Mouse (Mus musculus) limb, embryonic 10.5 days (tissue): ENCODE measurements around the gene Wnk2. TPM values are rescaled to one million over a fixed set of nuclear protein-coding genes. Genes with fewer than 3 reads are reported as not detected.
A peak's percentile ranks its signal among the peaks of the same experiment; 100 is the strongest.

ENCODE experiments used
- DNase-seq: peaks from one replicate; pipeline ENCODE4 v3.0.0-alpha.2; 2017; ENCODE audit warnings: low spot score
- H3K27ac ChIP-seq: fragments of 300-500 bp; sonication (generic); 2 replicates; pipeline ENCODE4 v1.5.1; 2016; ENCODE audit warnings: mild to moderate bottlenecking
- H3K27me3 ChIP-seq: fragments of 300-500 bp; sonication (generic); 2 replicates; pipeline ENCODE4 v1.6.1; 2016; ENCODE audit warnings: low read depth, mild to moderate bottlenecking; ENCODE audit not compliant: poor library complexity, severe bottlenecking
- H3K36me3 ChIP-seq: fragments of 300-500 bp; sonication (generic); 2 replicates; pipeline ENCODE4 v1.6.1; 2016; ENCODE audit warnings: mild to moderate bottlenecking, moderate library complexity
- H3K4me1 ChIP-seq: fragments of 300-500 bp; sonication (generic); 2 replicates; pipeline ENCODE4 v1.6.1; 2016
- H3K4me3 ChIP-seq: fragments of 300-500 bp; sonication (generic); 2 replicates; pipeline ENCODE4 v1.5.1; 2016; ENCODE audit warnings: mild to moderate bottlenecking, moderate library complexity
- H3K9me3 ChIP-seq: fragments of 300-500 bp; sonication (generic); replicated peaks from 2 replicates; pipeline ENCODE4 v1.6.1; 2016; ENCODE audit warnings: mild to moderate bottlenecking
- WGBS: fragments of 180-500 bp; shearing (Covaris S2); methylation state at CpG from one replicate; pipeline ENCODE4 v1.1.7; 2016; 5-methylcytosine and 5-hydroxymethylcytosine counted together
- polyA plus RNA-seq: library from polyadenylated mRNA; unstranded; fragments of >200 nt; fragmentation: Nextera tagmentation; extraction: Ambion mirVana; gene quantifications from 2 replicates; pipeline ENCODE4 v1.2.1, GENCODE M21; 2016

The Wnk2 gene
- polyA plus RNA-seq, 1 experiment from 2014 or later: 1.3 TPM

DNA sequence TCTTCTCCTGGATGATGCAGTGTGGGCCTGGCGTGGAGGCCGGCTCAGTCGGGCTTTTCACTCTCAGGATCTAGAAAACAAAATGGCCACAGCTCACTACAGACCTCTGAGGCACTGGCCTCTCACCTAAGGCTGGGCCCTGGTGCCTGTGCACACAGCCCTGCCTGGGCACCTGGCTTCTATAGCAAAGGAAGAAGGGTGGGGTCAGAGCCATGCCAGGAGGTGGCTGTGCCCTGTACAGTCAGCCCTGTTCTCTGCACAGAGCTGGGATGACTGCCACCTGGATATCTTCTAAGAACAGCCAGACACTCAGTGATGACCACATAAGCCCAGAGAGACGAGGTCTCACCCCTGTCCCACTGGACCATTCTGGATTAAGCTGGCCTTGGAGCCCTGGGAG is 111.4 kb downstream of the Wnk2 start:
- H3K4me1 ChIP-seq: no peaks in the 10 kb centered on the region
- H3K4me3 ChIP-seq: no peak overlapping the region
- H3K36me3 ChIP-seq: no peaks in the 10 kb centered on the region
- no peak overlapping the region for H3K27ac ChIP-seq
- H3K9me3 ChIP-seq: no peaks in the 10 kb centered on the region
- no peaks in the 10 kb centered on the region for H3K27me3 ChIP-seq
- no peak for DNase-seq
- 91% methylated on average over 4 of the region's 4 CpGs for WGBS

DNA sequence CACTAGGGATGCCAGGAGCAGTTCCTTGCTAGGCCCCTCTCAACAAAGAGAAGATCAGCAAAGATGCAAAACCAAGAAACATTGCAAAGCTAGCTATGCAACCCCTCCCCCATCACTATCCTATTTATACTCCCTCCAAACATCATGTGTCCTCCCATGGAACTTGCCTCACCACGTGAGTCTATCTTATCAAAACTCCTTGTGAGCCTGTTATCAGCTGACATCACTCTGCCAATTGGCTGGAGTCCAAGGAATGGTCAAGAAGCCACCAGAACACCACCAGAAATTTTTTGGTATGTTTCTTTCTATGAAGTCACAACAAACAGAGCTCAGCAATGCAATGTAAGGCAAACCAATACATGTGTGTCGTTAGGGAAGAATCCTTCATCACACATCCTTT is 116.8 kb downstream of the Wnk2 start:
- Histone ChIP-seq H3K27me3 (no peaks in the 10 kb centered on the region), H3K36me3 (no peaks in the 10 kb centered on the region), H3K4me1 (no peaks in the 10 kb centered on the region), H3K9me3 (no peaks in the 10 kb centered on the region), H3K27ac (no peak overlapping the region), H3K4me3 (no peak overlapping the region)
- WGBS: 92% methylated on average over 2 of the region's 2 CpGs
- no peak for DNase-seq

DNA sequence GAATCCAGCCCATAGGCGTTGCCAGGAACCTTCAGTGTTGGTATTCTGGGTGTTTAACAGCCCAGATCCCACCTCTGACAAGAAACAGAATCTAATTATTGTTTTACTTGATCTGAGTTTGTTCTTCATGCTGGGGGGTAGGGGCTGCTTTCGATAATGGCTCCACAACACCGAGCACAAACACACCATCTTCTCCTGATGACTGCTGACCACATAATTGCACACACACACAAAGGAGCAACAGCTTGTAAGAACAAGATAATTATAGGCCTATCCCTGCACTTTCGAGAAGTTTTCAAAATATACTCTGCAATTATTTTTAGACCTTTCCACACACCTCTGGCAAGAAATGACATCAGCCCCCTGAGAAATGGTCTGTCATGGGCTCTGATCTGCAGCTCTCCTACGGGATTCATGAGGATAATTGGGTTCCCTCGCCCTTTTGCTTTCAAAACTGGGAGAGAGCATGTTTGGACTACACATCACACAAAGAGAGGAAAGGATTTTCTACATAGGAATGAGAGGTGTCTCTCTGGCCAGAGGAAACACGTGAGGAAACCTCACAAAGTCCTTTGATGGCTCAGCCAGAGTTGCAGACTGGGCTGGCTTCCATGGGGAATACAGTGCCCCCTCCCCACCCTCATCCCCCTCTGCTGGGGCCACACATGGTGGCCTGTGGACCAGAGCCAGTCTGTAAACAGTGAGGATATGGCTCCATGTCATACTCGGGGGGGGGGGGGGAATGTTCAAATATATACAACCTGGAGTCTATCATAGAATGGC is 118.9 kb downstream of the Wnk2 start:
- 74% methylated on average over 8 of the region's 8 CpGs for WGBS
- no peak for DNase-seq

DNA sequence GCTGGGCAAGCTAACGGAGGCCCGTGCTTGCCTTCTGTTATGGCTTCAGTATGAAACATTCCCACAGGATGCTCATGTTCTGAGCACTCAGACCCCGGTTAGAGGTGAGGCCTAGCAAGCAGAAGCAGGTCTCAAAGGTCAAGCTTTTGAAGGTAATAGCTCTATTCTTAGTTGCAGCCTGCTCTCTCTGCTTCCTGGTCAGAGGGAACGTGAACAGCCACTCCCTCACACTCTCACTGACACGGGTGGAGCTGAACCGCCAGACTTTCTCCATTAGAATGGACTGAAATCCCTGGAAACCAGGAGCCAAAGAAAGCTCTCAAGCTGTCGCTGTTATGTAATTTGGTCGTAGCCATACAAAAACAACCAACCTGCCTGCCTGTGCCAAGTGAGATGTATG is 120.8 kb downstream of the Wnk2 start:
- Histone ChIP-seq H3K9me3 (no peaks in the 10 kb centered on the region), H3K4me3 (no peak overlapping the region), H3K27ac (no peak overlapping the region), H3K4me1 (peaks cover 4% of the 10 kb centered on the region; the same call in 1 of the 2 replicates), H3K27me3 (peaks cover 13% of the 10 kb centered on the region; the same call in 1 of the 2 replicates), H3K36me3 (no peaks in the 10 kb centered on the region)
- 86% methylated on average over 8 of the region's 8 CpGs for WGBS
- DNase-seq: no peak

More for the DNA sequence above, 118.9 kb downstream of the Wnk2 start:
- Histone ChIP-seq H3K27me3 (peaks cover 13% of the 10 kb centered on the region; the same call in 1 of the 2 replicates), H3K4me3 (no peak overlapping the region), H3K4me1 (peaks cover 4% of the 10 kb centered on the region; the same call in 1 of the 2 replicates), H3K27ac (no peak overlapping the region), H3K9me3 (no peaks in the 10 kb centered on the region), H3K36me3 (no peaks in the 10 kb centered on the region)

DNA sequence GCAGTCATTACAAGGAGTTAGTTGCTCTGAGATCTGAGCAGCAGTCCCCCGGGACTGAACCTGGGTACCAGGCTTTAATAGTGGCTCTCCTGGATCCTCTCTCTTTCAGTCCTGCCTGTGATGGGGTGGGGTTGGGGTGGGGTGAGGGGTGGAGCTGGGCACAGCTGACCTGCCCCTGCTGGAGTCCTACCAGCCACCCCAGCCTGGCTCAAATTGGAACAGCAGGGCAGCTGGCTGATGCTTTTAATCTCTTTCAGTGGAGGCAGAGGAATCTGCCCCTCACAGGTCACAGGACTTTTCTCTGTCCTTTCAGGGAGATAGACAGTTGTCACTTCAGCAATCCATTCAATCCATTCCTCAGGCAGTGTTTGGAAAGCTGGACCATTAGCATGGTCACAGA is 122.3 kb downstream of the Wnk2 start:
- Histone ChIP-seq H3K36me3 (no peaks in the 10 kb centered on the region), H3K27me3 (peaks cover 13% of the 10 kb centered on the region; the same call in 1 of the 2 replicates), H3K4me3 (no peak overlapping the region), H3K4me1 (peaks cover 4% of the 10 kb centered on the region; the same call in 1 of the 2 replicates), H3K9me3 (no peaks in the 10 kb centered on the region), H3K27ac (no peak overlapping the region)
- DNase-seq: no peak
- WGBS: 20% methylated on average over 1 of the region's 1 CpGs

DNA sequence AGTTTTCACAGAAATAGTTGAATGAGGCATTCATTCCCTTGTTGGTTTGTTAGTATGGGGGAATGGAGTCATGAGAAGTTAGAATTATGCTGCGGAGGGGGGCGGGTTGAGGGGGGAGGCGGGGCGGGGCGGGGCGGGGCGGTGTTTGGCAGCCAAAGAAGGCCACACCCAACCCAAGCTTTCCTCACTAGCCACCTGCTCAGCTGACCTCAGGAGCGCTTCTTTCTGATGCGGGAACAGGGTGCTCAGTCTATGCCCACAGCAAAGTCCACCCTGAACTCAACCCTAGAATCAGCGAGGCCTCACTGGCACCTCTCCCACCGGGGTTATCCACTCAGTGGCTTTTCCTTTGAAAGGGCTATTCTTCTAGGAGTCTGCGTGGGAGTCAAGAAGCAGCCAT is 123.1 kb downstream of the Wnk2 start:
- H3K4me3 ChIP-seq: no peak overlapping the region
- no peaks in the 10 kb centered on the region for H3K36me3 ChIP-seq
- H3K4me1 ChIP-seq: peaks cover 8% of the 10 kb centered on the region
- H3K27ac ChIP-seq: no peak overlapping the region
- WGBS: 6% methylated on average over 12 of the region's 12 CpGs
- peaks cover 13% of the 10 kb centered on the region; the same call in 1 of the 2 replicates for H3K27me3 ChIP-seq
- no peaks in the 10 kb centered on the region for H3K9me3 ChIP-seq
- DNase-seq: no peak

DNA sequence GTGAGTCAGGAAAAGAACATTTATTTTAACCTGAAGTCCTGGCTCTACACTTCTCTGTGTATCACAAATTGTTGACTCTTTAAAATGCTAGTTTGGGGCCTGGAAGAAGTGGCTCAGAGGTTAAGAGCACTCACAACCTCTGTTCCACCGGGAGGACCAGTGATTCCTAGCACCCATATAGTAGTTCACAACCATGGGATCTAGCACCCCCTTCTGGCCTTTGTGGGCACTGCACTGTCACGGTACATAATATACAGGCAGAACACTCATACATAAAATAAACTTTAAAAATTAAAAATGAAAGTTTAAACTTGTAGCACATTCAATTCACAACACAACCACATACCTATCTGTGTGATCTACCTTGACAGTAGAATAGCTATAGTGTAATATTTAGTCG is 126.1 kb downstream of the Wnk2 start:
- peak; percentile 44 for DNase-seq
- Histone ChIP-seq H3K9me3 (0 out of 2 replicates have a peak, but pooled peaks cover 4% of the 10 kb centered on the region), H3K27me3 (peaks cover 13% of the 10 kb centered on the region; the same call in 1 of the 2 replicates), H3K36me3 (no peaks in the 10 kb centered on the region), H3K4me1 (peaks cover 8% of the 10 kb centered on the region), H3K27ac (no peak overlapping the region), H3K4me3 (no peak overlapping the region)
- 67% methylated on average over 3 of the region's 3 CpGs for WGBS

DNA sequence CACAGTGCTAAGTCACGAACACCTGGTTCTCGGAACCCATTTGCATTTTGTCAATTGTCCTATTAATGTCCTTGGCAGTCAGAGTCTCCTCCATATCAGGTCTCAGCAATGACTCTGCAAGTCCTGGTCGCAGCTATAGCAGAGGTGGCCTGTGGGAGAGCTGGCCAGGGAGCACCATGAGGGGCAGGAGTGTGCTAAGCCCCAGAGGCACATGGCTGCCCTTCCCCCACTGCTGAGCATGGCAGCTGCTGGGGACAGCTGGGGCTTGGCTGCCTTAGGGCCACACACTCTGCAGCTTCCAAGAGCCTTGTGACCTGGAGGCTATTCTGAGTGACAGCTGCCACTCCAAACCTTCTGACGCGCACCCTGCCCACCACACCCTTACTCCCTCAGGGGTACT is 127.7 kb downstream of the Wnk2 start:
- Histone ChIP-seq H3K27ac (no peak overlapping the region; the same call in 1 of the 2 replicates), H3K4me3 (no peak overlapping the region), H3K27me3 (peaks cover 11% of the 10 kb centered on the region; the same call in 1 of the 2 replicates), H3K36me3 (no peaks in the 10 kb centered on the region), H3K9me3 (0 out of 2 replicates have a peak, but pooled peaks cover 4% of the 10 kb centered on the region), H3K4me1 (peaks cover 22% of the 10 kb centered on the region)
- peak; percentile 39 for DNase-seq
- 71% methylated on average over 5 of the region's 5 CpGs for WGBS

DNA sequence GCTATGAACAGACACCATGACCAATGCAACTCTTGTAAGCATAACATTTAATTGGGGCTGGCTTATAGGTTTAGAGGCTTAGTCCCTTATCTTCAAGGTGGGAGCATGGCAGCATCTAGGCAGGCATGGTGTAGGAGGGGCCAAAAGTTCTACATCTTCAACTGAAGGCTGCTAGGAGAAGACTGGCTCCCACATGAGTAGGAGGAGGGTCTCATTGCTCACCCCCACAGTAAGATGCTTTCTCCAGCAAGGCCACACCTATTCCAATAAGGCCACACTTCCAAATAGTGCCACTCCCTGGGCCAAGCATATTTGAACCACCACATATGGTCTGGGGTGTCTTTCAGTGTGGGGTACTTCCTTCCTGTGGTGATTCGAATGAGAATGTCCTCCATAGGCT is 130.4 kb downstream of the Wnk2 start:
- H3K9me3 ChIP-seq: 0 out of 2 replicates have a peak, but pooled peaks cover 4% of the 10 kb centered on the region
- DNase-seq: no peak
- WGBS: 95% methylated on average over 1 of the region's 1 CpGs

DNA sequence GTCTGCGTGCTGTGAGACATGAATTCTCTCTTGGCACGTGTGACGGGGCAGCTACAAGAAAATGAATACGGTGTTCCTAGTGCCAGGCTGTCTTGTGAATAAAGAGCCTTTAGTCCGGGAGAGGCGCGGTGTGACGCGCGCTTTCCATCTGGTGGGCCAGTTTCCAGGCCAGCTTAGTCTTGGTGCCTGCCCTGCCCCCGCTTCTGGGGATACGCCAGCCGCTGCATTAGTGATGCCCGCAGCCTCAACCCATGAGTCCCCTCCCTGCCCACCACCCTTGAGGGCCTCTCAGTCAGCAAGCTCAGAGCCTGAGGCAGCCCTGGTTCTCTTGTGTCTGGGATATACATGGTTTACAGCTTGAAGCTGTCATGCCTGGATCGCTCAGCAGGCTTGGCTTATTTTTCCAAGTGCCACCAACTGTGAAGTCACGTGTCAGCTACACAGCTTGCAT is 131.5 kb downstream of the Wnk2 start:
- peaks cover 11% of the 10 kb centered on the region for H3K27me3 ChIP-seq
- peak; percentile 67 for DNase-seq
- 0 out of 2 replicates have a peak, but pooled peaks cover 4% of the 10 kb centered on the region for H3K9me3 ChIP-seq
- H3K27ac ChIP-seq: peak overlapping the region; percentile 63
- WGBS: 7% methylated on average over 16 of the region's 16 CpGs
- H3K4me3 ChIP-seq: peak overlapping the region; percentile 46
- no peaks in the 10 kb centered on the region for H3K36me3 ChIP-seq
- peaks cover 25% of the 10 kb centered on the region for H3K4me1 ChIP-seq

More for the DNA sequence above, 130.4 kb downstream of the Wnk2 start:
- Histone ChIP-seq H3K4me3 (no peak overlapping the region), H3K4me1 (peaks cover 25% of the 10 kb centered on the region), H3K27ac (no peak overlapping the region), H3K27me3 (peaks cover 11% of the 10 kb centered on the region), H3K36me3 (no peaks in the 10 kb centered on the region)

DNA sequence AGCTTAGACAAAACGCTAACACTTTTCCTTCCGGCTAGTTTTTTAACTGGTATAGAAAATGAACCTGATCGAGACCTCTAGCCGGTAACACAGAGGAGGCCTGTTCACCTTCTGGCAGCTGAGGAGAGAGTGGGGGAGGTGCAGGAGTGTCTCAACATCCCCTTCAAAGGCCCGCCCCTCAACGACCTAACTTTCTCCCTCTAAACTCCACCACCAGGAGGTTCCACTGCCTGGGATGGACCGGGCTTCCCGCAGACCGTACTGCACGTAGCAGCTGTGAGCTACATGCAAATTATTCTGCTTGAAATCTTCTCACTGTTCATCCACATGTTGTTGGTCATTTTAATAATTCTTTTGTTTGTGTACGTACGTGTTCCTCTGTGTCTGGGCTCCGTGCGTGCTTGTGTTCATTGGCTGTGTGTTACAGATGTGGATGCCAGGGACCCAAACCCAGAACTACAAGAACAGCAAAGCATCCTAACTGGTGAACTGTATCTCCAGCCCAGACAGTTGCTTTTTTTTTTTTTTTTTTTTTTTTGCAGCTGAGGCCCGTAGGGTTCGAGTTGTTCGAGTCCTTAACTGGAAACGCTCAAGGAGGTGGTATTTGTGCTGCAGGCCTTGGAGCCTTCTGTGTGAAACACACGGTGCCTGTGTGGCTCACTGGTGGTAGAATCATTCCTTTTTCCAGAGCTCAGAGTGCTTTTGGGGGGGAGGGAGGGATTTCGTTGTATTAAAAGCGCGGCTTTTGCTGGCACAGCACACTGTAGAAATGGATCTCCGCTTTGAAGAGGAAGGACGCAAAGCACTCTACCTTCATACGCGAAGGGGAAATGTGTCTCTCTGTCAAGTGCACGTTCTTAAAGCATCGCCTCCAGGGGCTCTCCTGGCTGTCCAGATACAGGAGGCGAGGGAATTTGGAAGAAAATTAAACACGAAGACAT is 132.2 kb downstream of the Wnk2 start:
- Histone ChIP-seq H3K4me3 (peak overlapping the region; percentile 46), H3K27me3 (peaks cover 11% of the 10 kb centered on the region), H3K27ac (peak overlapping the region; percentile 63), H3K36me3 (no peaks in the 10 kb centered on the region), H3K9me3 (0 out of 2 replicates have a peak, but pooled peaks cover 4% of the 10 kb centered on the region), H3K4me1 (peaks cover 25% of the 10 kb centered on the region)
- WGBS: 7% methylated on average over 30 of the region's 30 CpGs
- peak; percentile 70 for DNase-seq

DNA sequence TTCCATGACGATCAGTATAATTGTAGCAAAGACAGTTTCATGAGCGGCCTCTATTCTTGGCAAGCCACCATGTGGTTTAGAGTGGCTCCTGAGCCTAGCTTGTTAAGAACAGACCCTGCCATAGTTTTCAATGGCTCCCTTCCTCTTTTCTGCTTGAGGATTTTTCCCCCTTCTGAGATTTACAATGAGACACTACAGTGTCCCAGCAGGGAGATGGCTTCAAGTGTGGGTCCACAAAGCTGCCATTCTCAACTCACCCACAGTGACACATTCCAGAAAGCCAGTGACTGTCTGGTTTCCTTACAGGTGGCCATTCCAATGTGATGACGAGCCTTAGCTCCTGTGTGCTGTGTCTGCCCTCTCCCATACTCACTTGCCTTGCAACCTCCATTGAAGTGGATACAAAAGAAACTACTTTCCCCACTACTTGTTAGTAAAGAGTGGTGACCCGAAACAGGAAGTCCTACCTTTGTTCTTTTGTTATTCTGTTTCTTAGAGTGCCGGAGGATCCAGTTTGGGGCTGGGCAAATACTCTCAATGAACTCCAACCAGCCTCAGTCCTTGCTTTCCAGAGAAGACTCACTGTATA is 134.5 kb downstream of the Wnk2 start:
- Histone ChIP-seq H3K36me3 (no peaks in the 10 kb centered on the region), H3K27me3 (peaks cover 19% of the 10 kb centered on the region), H3K27ac (no peak overlapping the region), H3K9me3 (0 out of 2 replicates have a peak, but pooled peaks cover 4% of the 10 kb centered on the region), H3K4me3 (no peak overlapping the region), H3K4me1 (peaks cover 21% of the 10 kb centered on the region)
- DNase-seq: no peak
- 75% methylated on average over 5 of the region's 5 CpGs for WGBS
